Mouse (Mus musculus) urinary bladder, adult 18-20 months (tissue): ENCODE results near the gene Megf11.

Experiments used
- DNase-seq, 2 experiments: peaks; one replicate each; pipeline ENCODE4 v3.0.0; 2022; ENCODE audit warnings: low spot score in 2 of 2, mixed read lengths in 2 of 2

Gene Megf11

GRCm38 (mm10) chr9:64557846-64558530 lies 172.6 kb downstream of the Megf11 start:
- DNase-seq = no peak

GRCm38 (mm10) chr9:64564315-64564767 lies 178.9 kb downstream of the Megf11 start:
- DNase-seq = no peak

- no peak for DNase-seq
These were observed 180.5 kb downstream of the Megf11 start for GRCm38 (mm10) chr9:64565915-64566314.

- no peak for DNase-seq
These were observed 180.9 kb downstream of the Megf11 start for GRCm38 (mm10) chr9:64566376-64566775.

GRCm38 (mm10) chr9:64567482-64567881 lies 182.1 kb downstream of the Megf11 start:
- no peak for DNase-seq

GRCm38 (mm10) chr9:64568467-64569260 lies 183.2 kb downstream of the Megf11 start:
- no peak for DNase-seq

- no peak for DNase-seq
These were observed 185.0 kb downstream of the Megf11 start for GRCm38 (mm10) chr9:64570448-64570847.

GRCm38 (mm10) chr9:64571091-64571490 lies 185.7 kb downstream of the Megf11 start:
- no peak for DNase-seq

GRCm38 (mm10) chr9:64572629-64573190 lies 187.3 kb downstream of the Megf11 start:
- no peak for DNase-seq

GRCm38 (mm10) chr9:64575658-64576057 lies 190.2 kb downstream of the Megf11 start:
- DNase-seq = no peak

GRCm38 (mm10) chr9:64576143-64576878 lies 190.9 kb downstream of the Megf11 start:
- no peak for DNase-seq

- no peak for DNase-seq
These were observed 191.7 kb downstream of the Megf11 start for GRCm38 (mm10) chr9:64577156-64577555.

GRCm38 (mm10) chr9:64578014-64578413 lies 192.6 kb downstream of the Megf11 start:
- no peak for DNase-seq

GRCm38 (mm10) chr9:64579306-64579705 lies 193.9 kb downstream of the Megf11 start:
- no peak for DNase-seq

GRCm38 (mm10) chr9:64586292-64586691 lies 200.9 kb downstream of the Megf11 start:
- DNase-seq = no peak

GRCm38 (mm10) chr9:64587991-64588390 lies 202.6 kb downstream of the Megf11 start:
- no peak for DNase-seq

GRCm38 (mm10) chr9:64590634-64591041 lies 205.2 kb downstream of the Megf11 start:
- DNase-seq = no peak

GRCm38 (mm10) chr9:64591436-64591835 lies 206.0 kb downstream of the Megf11 start:
- no peak for DNase-seq

- no peak for DNase-seq
These were observed 209.0 kb downstream of the Megf11 start for GRCm38 (mm10) chr9:64594442-64594841.

GRCm38 (mm10) chr9:64598427-64598826 lies 213.0 kb downstream of the Megf11 start:
- DNase-seq = no peak

GRCm38 (mm10) chr9:64600731-64601130 lies 215.3 kb downstream of the Megf11 start:
- no peak for DNase-seq

- DNase-seq = no peak
These were observed 217.5 kb downstream of the Megf11 start for GRCm38 (mm10) chr9:64602895-64603294.
